In genomic region chr9:76237243-76237642, GRCm38 (mm10) we compare ENCODE assay signal across 10 mouse cellular contexts. TPM values are rescaled to one million over a fixed set of nuclear protein-coding genes. Genes with fewer than 3 reads are reported as not detected.
DNase-seq lines count a peak whose midpoint lies in the region; ATAC-seq lines count a peak whose summit lies in the region.
"Had no signal": no experiment of that assay in that cellular context is flagged by ENCODE, and none has a peak within 500 bp of the region (broad histone marks: within the 10 kb centered on the region; RNA-seq: fewer than 3 reads in every experiment).

No protein-coding gene starts in this region.

- H3K9me3 ChIP-seq in kidney, embryonic 16.5 days (ENCODE audit: low read length), result no peaks in the 10 kb centered on the region
- H3K9me3 ChIP-seq: neural tube, embryonic 12.5 days had no signal

- H3K4me3 ChIP-seq in kidney, embryonic 16.5 days (ENCODE audit: low read length), result no peak overlapping the region; the same call in 1 of the 2 replicates
- H3K4me3 ChIP-seq: left cerebral cortex, adult 2 months; neural tube, embryonic 12.5 days had no signal

- 45% methylated on average over 12 of the region's 12 CpGs for WGBS in kidney, embryonic 16.5 days

- peak; percentile 49 to 61 for DNase-seq in adrenal gland, adult (ENCODE audit: inconsistent age in 2 of 2, low spot score in 1 of 2)
- no peak for DNase-seq in adrenal gland, postnatal 25 days
- no peak for DNase-seq in kidney, postnatal 25 days
- DNase-seq in forelimb bud, embryonic 11.5 days (ENCODE audit: low read depth, low spot score), result peak; percentile 10
- no peak for DNase-seq in layer of hippocampus, postnatal 14 days (ENCODE audit: low spot score in 2 of 2)
- no peak for DNase-seq in lung, postnatal 4 days

- H3K27ac ChIP-seq in kidney, embryonic 16.5 days (ENCODE audit: low read length), result no peak overlapping the region
- H3K27ac ChIP-seq: left cerebral cortex, adult 2 months; neural tube, embryonic 12.5 days had no signal

- no peak overlapping the region for H3K9ac ChIP-seq in kidney, embryonic 16.5 days (replicated peaks; ENCODE audit: low read length)
- H3K9ac ChIP-seq: neural tube, embryonic 12.5 days had no signal

- peak overlapping the region; percentile 86; the same call in 1 of the 2 replicates for H3K4me2 ChIP-seq in kidney, embryonic 16.5 days (replicated peaks; ENCODE audit: low read depth, low read length)

- no peaks in the 10 kb centered on the region for H3K4me1 ChIP-seq in kidney, embryonic 16.5 days (ENCODE audit: insufficient read depth, low read length)
- H3K4me1 ChIP-seq: neural tube, embryonic 12.5 days had no signal

- no peaks in the 10 kb centered on the region for H3K27me3 ChIP-seq in kidney, embryonic 16.5 days (ENCODE audit: insufficient read depth, low read length)
- H3K27me3 ChIP-seq: neural tube, embryonic 12.5 days had no signal

- peak; percentile 79 for ATAC-seq in kidney, embryonic 16.5 days (ENCODE audit: low FRiP score, low TSS enrichment)
- peak; percentile 72; the same call in 1 of the 2 replicates for ATAC-seq in megakaryocyte-erythroid progenitor cell, adult 5-6 weeks (replicated peaks; ENCODE audit: low FRiP score, low TSS enrichment, poor library complexity, severe bottlenecking)

- H3K36me3 ChIP-seq in kidney, embryonic 16.5 days (ENCODE audit: insufficient read depth, low read length), result no peaks in the 10 kb centered on the region
- H3K36me3 ChIP-seq: neural tube, embryonic 12.5 days had no signal

RNA-seq across cellular contexts. Expression of gene Gfral, which starts 23.8 kb away (rescaled TPM):
- total RNA-seq in adrenal gland, postnatal 25 days (2021), result not detected in 2 replicates
- polyA plus RNA-seq in kidney, embryonic 16.5 days (2015; fragmentation: Nextera tagmentation; extraction: Ambion mirVana), result not detected in 2 replicates
- total RNA-seq in megakaryocyte-erythroid progenitor cell, adult 5-6 weeks (2014; fragmentation: Nextera tagmentation), result not detected in 2 replicates
- total RNA-seq in megakaryocyte-erythroid progenitor cell, adult 5-6 weeks (2017), result not detected in 2 replicates
- under 1 TPM in 1 of 2 experiments, not detected in 1; 0.16 TPM for total RNA-seq in layer of hippocampus, postnatal 14 days (2021)
- total RNA-seq: left cerebral cortex, adult 2 months had no signal
- polyA plus RNA-seq: neural tube, embryonic 12.5 days had no signal

Comparison
In these comparisons a context has a peak if more than half of its experiments do, and no peak if none do; other contexts are left out.
1. DNase-seq: peak in adrenal gland, adult (2 of 2) and forelimb bud, embryonic 11.5 days (single experiment); none in adrenal gland, postnatal 25 days (single experiment), kidney, postnatal 25 days (0 of 2), layer of hippocampus, postnatal 14 days (0 of 2) and lung, postnatal 4 days (0 of 2).